Mouse (Mus musculus) cerebral cortex, adult 2 months (tissue): Measurements from ENCODE around the gene Dgkh.

Experiments
- WGBS: fragments of 180-500 bp; shearing (Covaris S2); methylation state at CpG from one replicate; pipeline ENCODE4 v1.1.7; 2018; 5-methylcytosine and 5-hydroxymethylcytosine counted together

The Dgkh gene

DNA sequence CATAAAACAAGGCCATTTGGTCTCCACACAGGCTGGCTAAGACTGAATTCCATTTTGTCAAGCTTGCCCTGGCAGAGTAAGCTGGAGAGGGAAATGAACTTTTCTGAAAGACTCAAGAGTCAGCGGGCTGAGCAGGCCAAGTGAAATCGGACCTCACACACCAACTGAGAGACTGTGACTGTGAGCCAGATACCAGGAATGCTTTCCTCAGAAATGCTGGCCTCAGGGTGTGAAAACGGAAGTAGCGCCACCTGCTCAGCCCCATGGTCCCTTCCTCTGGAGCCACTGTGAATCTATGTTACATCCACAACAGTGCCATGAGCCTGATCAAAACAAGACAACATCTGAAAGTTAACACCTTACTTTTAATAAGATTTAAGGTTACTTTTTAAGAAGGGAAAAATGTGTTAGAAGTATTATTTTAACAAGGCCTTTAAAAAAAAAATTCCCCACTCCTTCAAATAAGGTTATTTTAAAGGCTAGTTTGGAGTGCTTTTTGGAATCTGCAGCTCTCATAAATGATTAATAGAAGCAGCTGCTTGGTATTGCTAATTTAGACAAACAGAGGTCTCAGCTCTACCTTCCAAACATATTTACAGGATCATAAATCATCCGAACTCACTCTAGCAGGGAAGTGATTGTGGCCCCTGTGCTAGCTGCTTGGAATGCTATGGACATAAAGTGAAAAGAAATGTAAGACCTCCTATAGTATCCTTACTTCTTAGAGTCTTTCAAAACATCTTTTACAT, 193.8 kb downstream of the Dgkh start:
- WGBS, result 50% methylated on average over 5 of the region's 5 CpGs

- WGBS, result 13% methylated on average over 6 of the region's 6 CpGs
Observed at GRCm38 (mm10) chr14:78537551-78537950, 195.0 kb downstream of the Dgkh start.

GRCm38 (mm10) chr14:78536281-78537165, 196.1 kb downstream of the Dgkh start, which contains the start of gene Akap11:
Gene Akap11, minus strand, starts transcription at chr14:78536808.
- under 1% methylated on average over 82 of the region's 82 CpGs for WGBS

DNA sequence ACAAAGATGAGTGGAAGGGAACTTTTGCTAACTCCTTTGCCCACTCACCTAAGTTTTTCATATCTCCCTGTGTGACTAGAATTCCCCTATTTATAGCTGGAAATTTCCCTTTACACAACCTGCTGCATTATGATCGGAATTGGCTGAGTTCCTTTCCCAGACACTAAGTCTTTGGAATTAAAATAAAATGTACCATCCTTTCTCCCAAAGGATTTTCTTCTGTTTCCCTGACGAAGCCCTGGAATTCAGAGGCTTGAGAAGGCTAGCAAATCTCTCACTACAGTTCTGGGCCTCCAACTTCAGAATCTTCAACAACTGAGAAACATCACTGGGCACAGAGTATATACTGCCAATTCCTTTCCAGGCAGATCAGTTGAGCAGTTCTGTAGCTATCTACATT, 197.2 kb downstream of the Dgkh start:
- 25% methylated on average over 2 of the region's 2 CpGs for WGBS

- 88% methylated on average over 5 of the region's 5 CpGs for WGBS
Observed at GRCm38 (mm10) chr14:78534651-78535050, 197.9 kb downstream of the Dgkh start.

- 59% methylated on average over 3 of the region's 3 CpGs for WGBS
Observed at GRCm38 (mm10) chr14:78533701-78534100, 198.9 kb downstream of the Dgkh start.

GRCm38 (mm10) chr14:78532345-78532744, 200.2 kb downstream of the Dgkh start:
- WGBS, result 89% methylated on average over 6 of the region's 6 CpGs

- WGBS, result 87% methylated on average over 3 of the region's 3 CpGs
Observed at GRCm38 (mm10) chr14:78530256-78530655, 202.3 kb downstream of the Dgkh start.

- 49% methylated on average over 8 of the region's 8 CpGs for WGBS
Observed at GRCm38 (mm10) chr14:78528461-78529425, 203.8 kb downstream of the Dgkh start.

DNA sequence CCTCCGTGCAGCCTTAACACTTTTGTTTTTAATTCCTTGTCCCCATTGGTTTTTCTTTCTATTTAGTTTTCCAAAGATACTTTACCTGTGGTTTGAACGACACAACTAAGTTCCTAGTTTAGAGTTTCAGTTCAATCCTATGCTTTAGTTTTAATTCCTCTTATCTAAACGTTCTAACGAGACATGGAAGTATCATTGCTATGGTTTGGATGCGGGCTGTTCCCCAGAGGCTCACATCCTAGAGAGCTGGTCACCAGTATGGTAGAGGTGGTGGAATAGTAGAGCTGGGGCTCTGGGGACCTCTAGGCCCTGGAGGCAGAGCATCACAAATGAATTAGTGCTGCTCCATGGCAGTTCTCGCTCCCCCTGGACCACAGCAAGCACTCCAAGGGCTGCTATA, 205.7 kb downstream of the Dgkh start:
- WGBS, result 71% methylated on average over 6 of the region's 6 CpGs

- 76% methylated on average over 3 of the region's 3 CpGs for WGBS
Observed at GRCm38 (mm10) chr14:78526475-78526874, 206.1 kb downstream of the Dgkh start.

DNA sequence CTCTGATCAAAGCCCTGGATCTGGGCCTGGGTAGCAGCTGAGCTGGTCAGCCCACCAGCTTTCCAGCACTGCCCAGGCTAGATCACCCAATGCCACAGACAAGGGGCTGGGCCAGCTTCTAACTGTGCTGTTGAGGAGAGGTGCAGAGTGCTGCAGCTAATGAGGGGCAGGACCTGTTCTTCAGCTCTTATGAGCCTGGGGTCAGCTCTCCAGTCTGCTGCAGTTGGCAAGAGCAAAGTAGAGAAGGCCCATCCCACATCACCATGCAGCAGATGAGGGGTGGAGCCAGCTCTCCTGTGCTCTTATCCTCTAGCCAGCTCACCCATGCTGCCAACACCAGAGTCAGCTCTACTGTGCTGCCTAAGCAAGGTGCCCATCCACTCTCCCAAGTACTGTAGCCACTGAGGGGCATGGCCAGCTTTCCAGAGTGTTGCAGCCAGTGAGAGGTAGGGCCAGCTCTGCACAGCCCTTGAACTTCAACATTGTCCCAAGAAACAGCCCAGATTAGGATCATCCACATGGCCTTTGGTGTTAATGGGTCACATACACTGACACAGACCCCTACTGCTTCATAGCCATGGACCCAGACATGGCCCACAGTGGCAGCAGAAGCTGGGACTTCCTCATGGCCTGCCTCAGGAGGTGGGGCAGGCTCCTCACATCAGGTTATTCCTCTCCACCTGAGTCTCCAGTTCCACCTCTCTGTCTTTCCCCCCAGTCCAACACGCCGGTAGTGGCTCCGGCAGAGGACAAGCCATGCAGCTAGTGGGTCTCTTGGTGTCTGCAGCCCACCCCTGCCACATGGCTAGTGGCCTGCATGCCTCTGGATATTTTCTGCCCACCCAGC, 206.7 kb downstream of the Dgkh start:
- WGBS, result 100% methylated on average over 3 of the region's 3 CpGs

DNA sequence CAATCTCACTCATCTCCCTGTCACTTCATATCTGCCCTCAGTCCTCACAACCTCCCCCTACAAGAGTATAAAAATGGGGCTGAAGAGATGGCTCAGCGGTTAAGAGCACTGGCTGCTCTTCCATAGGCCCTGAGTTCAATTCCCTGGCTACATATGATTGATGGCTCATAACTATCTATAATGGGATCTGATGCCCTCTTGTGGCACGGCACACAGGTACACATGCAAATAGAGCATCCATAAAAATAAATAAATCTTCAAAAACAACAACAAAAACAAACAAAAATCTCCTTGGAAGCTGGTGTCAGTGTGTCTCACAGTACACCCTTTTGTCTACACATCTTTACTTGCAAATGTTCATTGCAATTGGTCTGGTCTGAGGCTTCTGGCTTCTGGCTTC, 207.5 kb downstream of the Dgkh start:
- WGBS, result 84% methylated on average over 2 of the region's 2 CpGs

GRCm38 (mm10) chr14:78510713-78511112, 221.9 kb downstream of the Dgkh start:
- 66% methylated on average over 9 of the region's 9 CpGs for WGBS

DNA sequence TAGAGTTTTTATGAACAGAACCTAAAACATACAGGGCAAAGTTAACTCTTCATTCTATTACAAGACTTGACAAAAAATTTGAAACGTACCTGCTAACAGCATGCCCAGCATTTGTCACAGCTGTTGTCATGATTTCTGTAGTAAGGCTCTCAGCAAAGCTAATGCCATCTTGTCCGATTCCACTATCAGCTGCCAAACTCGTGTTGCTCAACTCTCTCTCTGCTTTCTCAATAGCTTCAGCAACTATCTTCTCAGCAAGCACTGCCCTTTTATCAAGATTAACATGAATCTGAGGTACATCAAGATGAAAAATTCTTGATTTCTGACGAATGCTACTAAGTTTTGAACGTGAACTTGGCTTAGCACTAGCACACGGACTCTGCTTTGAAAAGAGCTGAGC, 222.8 kb downstream of the Dgkh start:
- WGBS, result 80% methylated on average over 6 of the region's 6 CpGs
